Mouse (Mus musculus): ENCODE measurements around the gene Mpp3. TPM values are rescaled to one million over a fixed set of nuclear protein-coding genes. Genes with fewer than 3 reads are reported as not detected.

The Mpp3 gene
- polyA plus RNA-seq, 1 experiment from 2014 or later: 3.4 TPM

- no peaks in the 10 kb centered on the region for H3K9me3 ChIP-seq (ENCODE audit: control insufficient read depth, low read length)
- ATAC-seq (ENCODE audit: low FRiP score, low TSS enrichment): no peak
- H3K27me3 ChIP-seq (ENCODE audit: control insufficient read depth, insufficient read depth, low read length): peaks cover 19% of the 10 kb centered on the region; the same call in 1 of the 2 replicates
- H3K36me3 ChIP-seq (ENCODE audit: control insufficient read depth, insufficient read depth, low read length): no peaks in the 10 kb centered on the region
- H3K4me1 ChIP-seq (replicated peaks; ENCODE audit: control insufficient read depth, insufficient read depth): 0 out of 2 replicates have a peak, but pooled peaks cover 2% of the 10 kb centered on the region
- WGBS: 24% methylated on average over 2 of the region's 2 CpGs
- no peak overlapping the region for H3K4me2 ChIP-seq (replicated peaks; ENCODE audit: low read depth)
- TF ChIP-seq CTCF (IDR thresholded peaks at IDR 0.05; ENCODE audit: low read depth): no peak
- no peak for TF ChIP-seq EP300 (optimal IDR thresholded peaks at IDR 0.05)
- no peak for DNase-seq (ENCODE audit: low spot score)
- H3K9ac ChIP-seq (ENCODE audit: low read length): no peak overlapping the region
- no peak overlapping the region for H3K4me3 ChIP-seq (ENCODE audit: low read depth, low read length)
- H3K27ac ChIP-seq (replicated peaks): no peak overlapping the region
Observed at GRCm38 (mm10) chr11:101965553-101965952, 62.7 kb downstream of the Mpp3 start.

GRCm38 (mm10) chr11:101964647-101965046 is 63.6 kb downstream of the Mpp3 start:
- Histone ChIP-seq H3K27ac (replicated peaks) (no peak overlapping the region), H3K4me1 (replicated peaks; ENCODE audit: control insufficient read depth, insufficient read depth) (0 out of 2 replicates have a peak, but pooled peaks cover 2% of the 10 kb centered on the region), H3K9ac (ENCODE audit: low read length) (no peak overlapping the region), H3K4me3 (ENCODE audit: low read depth, low read length) (no peak overlapping the region), H3K36me3 (ENCODE audit: control insufficient read depth, insufficient read depth, low read length) (no peaks in the 10 kb centered on the region), H3K27me3 (ENCODE audit: control insufficient read depth, insufficient read depth, low read length) (peaks cover 19% of the 10 kb centered on the region; the same call in 1 of the 2 replicates), H3K9me3 (ENCODE audit: control insufficient read depth, low read length) (no peaks in the 10 kb centered on the region), H3K4me2 (replicated peaks; ENCODE audit: low read depth) (no peak overlapping the region)
- TF ChIP-seq EP300 (optimal IDR thresholded peaks at IDR 0.05): no peak
- TF ChIP-seq CTCF (IDR thresholded peaks at IDR 0.05; ENCODE audit: low read depth): no peak
- no peak for DNase-seq (ENCODE audit: low spot score)
- 16% methylated on average over 8 of the region's 8 CpGs for WGBS
- ATAC-seq (ENCODE audit: low FRiP score, low TSS enrichment): no peak

- H3K4me2 ChIP-seq (replicated peaks; ENCODE audit: low read depth): peak overlapping the region; percentile 79
- WGBS: under 1% methylated on average over 78 of the region's 78 CpGs
- peak overlapping the region; percentile 49 for H3K4me3 ChIP-seq (ENCODE audit: low read depth, low read length)
- peak overlapping the region; percentile 43; the same call in 1 of the 2 replicates for H3K9ac ChIP-seq (ENCODE audit: low read length)
- ATAC-seq (ENCODE audit: low FRiP score, low TSS enrichment) (peak; percentile 21; the same call in 1 of the 2 replicates), DNase-seq (ENCODE audit: low spot score) (peak; percentile 59)
- H3K9me3 ChIP-seq (ENCODE audit: control insufficient read depth, low read length): no peaks in the 10 kb centered on the region
- no peak for TF ChIP-seq EP300 (optimal IDR thresholded peaks at IDR 0.05)
- H3K36me3 ChIP-seq (ENCODE audit: control insufficient read depth, insufficient read depth, low read length): no peaks in the 10 kb centered on the region
- H3K27ac ChIP-seq (replicated peaks): no peak overlapping the region
- H3K27me3 ChIP-seq (ENCODE audit: control insufficient read depth, insufficient read depth, low read length): peaks cover 19% of the 10 kb centered on the region; the same call in 1 of the 2 replicates
- 0 out of 2 replicates have a peak, but pooled peaks cover 2% of the 10 kb centered on the region for H3K4me1 ChIP-seq (replicated peaks; ENCODE audit: control insufficient read depth, insufficient read depth)
Observed at GRCm38 (mm10) chr11:101963473-101964291, 64.6 kb downstream of the Mpp3 start.

GRCm38 (mm10) chr11:101963043-101963442 is 65.2 kb downstream of the Mpp3 start:
- no peak overlapping the region for H3K27ac ChIP-seq (replicated peaks)
- no peak for DNase-seq (ENCODE audit: low spot score)

GRCm38 (mm10) chr11:101957476-101957875 is 70.8 kb downstream of the Mpp3 start:
- TF ChIP-seq CTCF (IDR thresholded peaks at IDR 0.05; ENCODE audit: low read depth) (no peak), EP300 (optimal IDR thresholded peaks at IDR 0.05) (no peak)
- Histone ChIP-seq H3K27me3 (ENCODE audit: control insufficient read depth, insufficient read depth, low read length) (no peaks in the 10 kb centered on the region), H3K4me3 (ENCODE audit: low read depth, low read length) (no peak overlapping the region), H3K9ac (ENCODE audit: low read length) (no peak overlapping the region), H3K9me3 (ENCODE audit: control insufficient read depth, low read length) (no peaks in the 10 kb centered on the region), H3K4me2 (replicated peaks; ENCODE audit: low read depth) (no peak overlapping the region), H3K4me1 (replicated peaks; ENCODE audit: control insufficient read depth, insufficient read depth) (peaks cover 8% of the 10 kb centered on the region), H3K27ac (replicated peaks) (no peak overlapping the region), H3K36me3 (ENCODE audit: control insufficient read depth, insufficient read depth, low read length) (no peaks in the 10 kb centered on the region)
- WGBS: 51% methylated on average over 5 of the region's 5 CpGs
- DNase-seq (ENCODE audit: low spot score) (no peak), ATAC-seq (ENCODE audit: low FRiP score, low TSS enrichment) (no peak)

More at GRCm38 (mm10) chr11:101963043-101963442, 65.2 kb downstream of the Mpp3 start:
- no peaks in the 10 kb centered on the region for H3K9me3 ChIP-seq (ENCODE audit: control insufficient read depth, low read length)
- peak overlapping the region; percentile 79 for H3K4me2 ChIP-seq (replicated peaks; ENCODE audit: low read depth)
- H3K4me3 ChIP-seq (ENCODE audit: low read depth, low read length): no peak overlapping the region; the same call in 1 of the 2 replicates
- H3K27me3 ChIP-seq (ENCODE audit: control insufficient read depth, insufficient read depth, low read length): peaks cover 19% of the 10 kb centered on the region; the same call in 1 of the 2 replicates
- TF ChIP-seq CTCF (IDR thresholded peaks at IDR 0.05; ENCODE audit: low read depth) (no peak), EP300 (optimal IDR thresholded peaks at IDR 0.05) (no peak)
- no peak overlapping the region for H3K9ac ChIP-seq (ENCODE audit: low read length)
- ATAC-seq (ENCODE audit: low FRiP score, low TSS enrichment): no peak
- H3K4me1 ChIP-seq (replicated peaks; ENCODE audit: control insufficient read depth, insufficient read depth): 0 out of 2 replicates have a peak, but pooled peaks cover 2% of the 10 kb centered on the region
- 13% methylated on average over 11 of the region's 11 CpGs for WGBS
- H3K36me3 ChIP-seq (ENCODE audit: control insufficient read depth, insufficient read depth, low read length): no peaks in the 10 kb centered on the region

- peaks cover 12% of the 10 kb centered on the region for H3K4me1 ChIP-seq (replicated peaks; ENCODE audit: control insufficient read depth, insufficient read depth)
- DNase-seq (ENCODE audit: low spot score) (no peak), ATAC-seq (ENCODE audit: low FRiP score, low TSS enrichment) (no peak)
- H3K27ac ChIP-seq (replicated peaks): no peak overlapping the region
- no peak overlapping the region for H3K9ac ChIP-seq (ENCODE audit: low read length)
- TF ChIP-seq EP300 (optimal IDR thresholded peaks at IDR 0.05): no peak
- no peak overlapping the region for H3K4me3 ChIP-seq (ENCODE audit: low read depth, low read length)
- 0 out of 2 replicates have a peak overlapping the region, but pooled peaks have one; percentile 31 for H3K4me2 ChIP-seq (replicated peaks; ENCODE audit: low read depth)
- H3K9me3 ChIP-seq (ENCODE audit: control insufficient read depth, low read length): no peaks in the 10 kb centered on the region
- WGBS: 43% methylated on average over 4 of the region's 4 CpGs
- H3K36me3 ChIP-seq (ENCODE audit: control insufficient read depth, insufficient read depth, low read length): no peaks in the 10 kb centered on the region
- no peaks in the 10 kb centered on the region for H3K27me3 ChIP-seq (ENCODE audit: control insufficient read depth, insufficient read depth, low read length)
Observed at GRCm38 (mm10) chr11:101953441-101953840, 74.8 kb downstream of the Mpp3 start.

All from stomach, postnatal 0 days (tissue).